Mouse (Mus musculus) liver, embryonic 11.5 days (tissue): Measurements from ENCODE around the gene Apoa5. TPM values are rescaled to one million over a fixed set of nuclear protein-coding genes. Genes with fewer than 3 reads are reported as not detected.

ENCODE experiments used
- ATAC-seq: fragments of 200-750 bp; cut with Nextera tagmentation; replicated peaks from 2 replicates; pipeline ENCODE4 v1.8.0; 2017; ENCODE audit warnings: moderate number of reproducible peaks, mild to moderate bottlenecking, moderate TSS enrichment, moderate library complexity; ENCODE audit not compliant: low FRiP score
- DNase-seq: peaks from one replicate; pipeline ENCODE4 v3.0.0-alpha.2; 2017; ENCODE audit warnings: low spot score
- H3K27ac ChIP-seq: fragments of 300-500 bp; sonication (generic); 2 replicates; pipeline ENCODE4 v1.5.1; 2014; ENCODE audit warnings: mild to moderate bottlenecking, low read depth, low read length, control low read depth
- H3K27me3 ChIP-seq: fragments of 300-500 bp; sonication (generic); replicated peaks from 2 replicates; pipeline ENCODE4 v1.6.1; 2014; ENCODE audit warnings: low read length, mixed read lengths; ENCODE audit not compliant: control insufficient read depth, insufficient read depth
- H3K36me3 ChIP-seq: fragments of 300-500 bp; sonication (generic); 2 replicates; pipeline ENCODE4 v1.6.1; 2014; ENCODE audit warnings: mild to moderate bottlenecking, low read length, moderate library complexity, mixed read lengths; ENCODE audit not compliant: control insufficient read depth, insufficient read depth
- H3K4me1 ChIP-seq: fragments of 300-500 bp; sonication (generic); replicated peaks from 2 replicates; pipeline ENCODE4 v1.6.1; 2014; ENCODE audit warnings: low read length, mixed read lengths; ENCODE audit not compliant: control insufficient read depth, insufficient read depth
- H3K4me2 ChIP-seq: fragments of 300-500 bp; sonication (generic); 2 replicates; pipeline ENCODE4 v1.6.1; 2014; ENCODE audit warnings: mild to moderate bottlenecking, control low read depth, moderate library complexity
- H3K4me3 ChIP-seq: fragments of 300-500 bp; sonication (generic); 2 replicates; pipeline ENCODE4 v1.5.1; 2014; ENCODE audit warnings: low read depth, low read length, control low read depth
- H3K9ac ChIP-seq: fragments of 300-500 bp; sonication (generic); 2 replicates; pipeline ENCODE4 v1.6.1; 2014; ENCODE audit warnings: low read depth, low read length, control low read depth
- H3K9me3 ChIP-seq: fragments of 300-500 bp; sonication (generic); 2 replicates; pipeline ENCODE4 v1.6.1; 2016; ENCODE audit warnings: low read length, inconsistent platforms, mixed read lengths; ENCODE audit not compliant: control insufficient read depth
- WGBS: fragments of 180-500 bp; shearing (Covaris S2); extraction: QIAGEN DNeasy Blood & Tissue Kit; methylation state at CpG from one replicate; pipeline ENCODE4 v1.1.7; 2014; 5-methylcytosine and 5-hydroxymethylcytosine counted together
- polyA plus RNA-seq: library from polyadenylated mRNA; unstranded; fragments of >200 nt; fragmentation: Nextera tagmentation; extraction: Ambion mirVana; gene quantifications from 2 replicates; pipeline ENCODE4 v1.2.1, GENCODE M21; 2014

Apoa5 gene
- polyA plus RNA-seq, 1 experiment from 2014 or later, result 0.21 TPM

DNA sequence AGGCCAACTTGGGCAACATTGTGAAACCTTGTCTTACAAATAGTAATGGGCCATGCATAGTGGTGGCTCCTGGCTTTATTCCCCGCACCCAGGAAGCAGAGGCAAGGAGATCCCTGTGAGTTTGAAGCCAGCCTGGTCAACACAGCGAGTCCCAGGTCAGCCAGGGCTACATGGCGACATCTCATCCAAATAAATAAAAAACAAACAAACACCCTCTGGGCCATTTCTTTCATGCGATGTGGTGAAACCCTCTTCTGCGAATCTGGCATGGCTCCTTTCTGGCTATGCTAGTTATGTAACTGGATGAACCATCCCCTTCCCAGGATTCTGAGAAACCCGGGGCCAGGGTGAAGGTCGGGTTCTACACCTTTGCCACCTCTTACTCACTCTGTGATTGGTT is 12.3 kb upstream of the Apoa5 start:
- 85% methylated on average over 7 of the region's 7 CpGs for WGBS
- no peak overlapping the region for H3K9ac ChIP-seq
- H3K9me3 ChIP-seq, result no peaks in the 10 kb centered on the region
- no peaks in the 10 kb centered on the region for H3K4me1 ChIP-seq
- H3K36me3 ChIP-seq, result no peaks in the 10 kb centered on the region
- no peak overlapping the region for H3K4me3 ChIP-seq
- no peak overlapping the region for H3K27ac ChIP-seq
- H3K27me3 ChIP-seq, result no peaks in the 10 kb centered on the region
- H3K4me2 ChIP-seq, result no peak overlapping the region
- no peak for DNase-seq
- ATAC-seq, result no peak

DNA sequence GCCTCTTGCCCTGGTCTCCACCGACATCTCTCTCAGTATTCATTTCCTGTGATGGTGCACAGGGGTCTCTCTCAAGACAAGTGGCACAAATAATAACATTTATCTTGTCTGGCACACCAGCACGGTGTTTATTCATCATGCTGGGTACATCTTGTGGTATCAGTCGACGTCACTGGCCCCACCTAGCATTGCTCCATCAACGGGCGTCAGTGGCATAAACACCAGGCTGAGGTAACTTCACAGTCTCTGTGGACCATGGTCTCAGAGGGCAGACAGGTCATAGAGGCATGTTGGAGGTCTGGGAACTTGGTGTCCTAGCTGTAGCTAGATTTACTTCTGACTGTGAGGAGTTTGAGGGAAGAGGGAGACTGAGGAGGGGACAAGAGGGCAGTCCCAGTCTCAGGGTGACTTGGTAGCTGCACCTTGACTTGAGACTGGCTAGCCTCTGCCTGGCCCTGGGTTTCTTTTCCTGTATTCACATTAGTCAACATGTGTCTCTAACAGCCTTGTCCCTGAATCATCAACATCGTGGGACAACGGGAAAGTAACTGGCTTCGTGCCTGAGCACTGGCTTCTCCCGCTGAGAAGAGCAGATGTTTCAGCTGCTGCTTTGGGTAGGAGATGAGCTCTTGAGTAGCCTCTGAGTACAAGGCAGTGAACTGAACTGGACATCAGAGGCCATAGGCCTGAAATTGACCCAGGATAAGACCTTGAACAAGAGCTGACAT is 11.6 kb upstream of the Apoa5 start:
- Histone ChIP-seq H3K36me3 (no peaks in the 10 kb centered on the region), H3K9me3 (no peaks in the 10 kb centered on the region), H3K9ac (no peak overlapping the region), H3K27me3 (no peaks in the 10 kb centered on the region), H3K4me3 (no peak overlapping the region), H3K27ac (no peak overlapping the region), H3K4me1 (no peaks in the 10 kb centered on the region), H3K4me2 (no peak overlapping the region)
- DNase-seq, result no peak
- WGBS, result 82% methylated on average over 10 of the region's 10 CpGs
- no peak for ATAC-seq

DNA sequence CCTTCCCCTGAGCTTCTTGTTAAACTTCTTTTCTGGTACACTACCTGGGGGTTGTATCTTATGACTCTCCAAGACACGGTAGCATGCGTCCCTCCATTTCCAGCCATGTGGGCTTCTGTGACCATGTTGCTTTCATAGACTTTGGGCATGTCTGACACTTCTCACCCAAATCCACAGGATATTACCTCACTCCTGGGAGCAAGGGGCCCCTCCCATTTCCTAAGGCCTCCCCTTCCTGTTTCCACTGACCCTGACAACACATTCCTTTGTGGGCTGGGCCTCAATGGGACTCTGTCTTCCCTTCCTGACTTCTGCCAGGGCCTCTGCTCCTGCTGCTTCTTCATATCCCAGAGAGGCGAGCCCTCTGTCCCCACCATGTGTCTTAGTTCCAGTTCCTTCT is 10.9 kb upstream of the Apoa5 start:
- Histone ChIP-seq H3K4me2 (no peak overlapping the region), H3K27me3 (no peaks in the 10 kb centered on the region), H3K9ac (no peak overlapping the region), H3K36me3 (no peaks in the 10 kb centered on the region), H3K27ac (no peak overlapping the region), H3K4me3 (no peak overlapping the region), H3K9me3 (no peaks in the 10 kb centered on the region), H3K4me1 (no peaks in the 10 kb centered on the region)
- ATAC-seq, result no peak
- WGBS, result 72% methylated on average over 3 of the region's 3 CpGs
- DNase-seq, result no peak

DNA sequence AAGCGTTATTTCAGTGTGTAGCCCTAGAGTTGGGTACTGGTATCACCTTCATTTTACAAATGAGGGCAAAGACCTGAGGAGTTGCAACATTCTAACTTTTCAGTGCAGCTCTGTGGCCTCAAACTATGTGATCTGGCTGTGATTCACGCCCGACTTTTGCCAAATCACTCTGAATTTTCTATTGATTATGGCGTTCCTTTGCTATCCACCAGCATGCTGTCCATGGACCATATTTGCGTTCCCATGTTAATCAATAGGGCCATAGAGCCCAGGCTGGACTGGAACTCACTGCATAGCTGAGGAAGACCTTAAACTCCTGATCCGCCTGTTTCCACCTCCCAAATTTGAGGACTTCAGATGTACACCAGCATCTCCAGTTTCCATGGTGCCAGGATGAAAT is 9.3 kb upstream of the Apoa5 start:
- Histone ChIP-seq H3K9me3 (no peaks in the 10 kb centered on the region), H3K27ac (no peak overlapping the region)
- no peak for ATAC-seq

DNA sequence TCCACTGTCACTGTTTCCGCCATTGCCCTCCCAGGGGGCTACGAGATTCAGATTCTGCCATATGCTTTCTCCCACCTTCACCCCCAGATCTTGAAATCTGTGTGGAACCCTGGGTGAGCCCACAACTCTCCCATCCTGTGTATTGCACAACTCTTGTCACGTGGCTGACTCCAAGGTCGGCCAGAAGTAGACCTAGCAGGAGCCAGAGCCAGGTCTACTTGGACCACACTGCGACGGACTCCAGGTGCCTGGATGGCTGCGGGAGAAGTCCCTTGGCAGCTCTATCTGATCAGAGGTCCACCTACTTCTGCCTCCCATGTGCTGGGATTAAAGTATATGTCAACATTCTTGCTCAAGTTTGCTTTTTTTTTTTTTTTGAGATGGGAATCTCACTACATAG is 7.3 kb upstream of the Apoa5 start:
- H3K9ac ChIP-seq, result no peak overlapping the region
- H3K4me2 ChIP-seq, result no peak overlapping the region
- H3K36me3 ChIP-seq, result no peaks in the 10 kb centered on the region
- ATAC-seq, result no peak
- no peaks in the 10 kb centered on the region for H3K9me3 ChIP-seq
- H3K4me1 ChIP-seq, result no peaks in the 10 kb centered on the region
- 78% methylated on average over 7 of the region's 7 CpGs for WGBS
- H3K27ac ChIP-seq, result no peak overlapping the region
- DNase-seq, result no peak
- no peak overlapping the region for H3K4me3 ChIP-seq
- no peaks in the 10 kb centered on the region for H3K27me3 ChIP-seq

More for the DNA sequence above, 9.3 kb upstream of the Apoa5 start:
- Histone ChIP-seq H3K27me3 (no peaks in the 10 kb centered on the region), H3K36me3 (no peaks in the 10 kb centered on the region), H3K4me1 (no peaks in the 10 kb centered on the region), H3K9ac (no peak overlapping the region), H3K4me2 (no peak overlapping the region), H3K4me3 (no peak overlapping the region)
- 85% methylated on average over 6 of the region's 6 CpGs for WGBS
- DNase-seq, result no peak

DNA sequence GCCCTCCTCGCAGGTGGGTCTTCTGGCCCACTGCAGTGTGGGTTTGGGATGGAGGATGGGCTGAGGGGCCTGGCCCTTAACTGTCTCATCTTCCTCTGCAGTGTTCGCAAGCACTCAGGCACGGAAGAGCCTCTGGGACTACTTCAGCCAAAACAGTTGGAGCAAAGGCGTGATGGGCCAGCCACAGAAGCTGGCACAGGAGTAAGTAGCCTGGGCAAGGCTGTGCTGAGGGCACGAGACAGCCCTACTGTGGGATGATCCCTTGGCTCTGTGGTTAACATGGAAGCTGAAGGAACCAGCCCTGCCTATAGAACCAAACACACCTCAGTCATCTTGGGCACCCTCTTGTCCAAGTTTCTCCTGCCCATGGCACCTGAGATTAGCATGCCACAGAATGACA is 692 bp downstream of the Apoa5 start:
- H3K9ac ChIP-seq, result no peak overlapping the region
- H3K4me3 ChIP-seq, result no peak overlapping the region
- no peaks in the 10 kb centered on the region for H3K9me3 ChIP-seq
- peaks cover 12% of the 10 kb centered on the region for H3K27me3 ChIP-seq
- H3K27ac ChIP-seq, result no peak overlapping the region
- WGBS, result 90% methylated on average over 5 of the region's 5 CpGs
- H3K4me1 ChIP-seq, result peaks cover 7% of the 10 kb centered on the region
- ATAC-seq, result no peak
- DNase-seq, result no peak
- no peaks in the 10 kb centered on the region for H3K36me3 ChIP-seq
- H3K4me2 ChIP-seq, result no peak overlapping the region

DNA sequence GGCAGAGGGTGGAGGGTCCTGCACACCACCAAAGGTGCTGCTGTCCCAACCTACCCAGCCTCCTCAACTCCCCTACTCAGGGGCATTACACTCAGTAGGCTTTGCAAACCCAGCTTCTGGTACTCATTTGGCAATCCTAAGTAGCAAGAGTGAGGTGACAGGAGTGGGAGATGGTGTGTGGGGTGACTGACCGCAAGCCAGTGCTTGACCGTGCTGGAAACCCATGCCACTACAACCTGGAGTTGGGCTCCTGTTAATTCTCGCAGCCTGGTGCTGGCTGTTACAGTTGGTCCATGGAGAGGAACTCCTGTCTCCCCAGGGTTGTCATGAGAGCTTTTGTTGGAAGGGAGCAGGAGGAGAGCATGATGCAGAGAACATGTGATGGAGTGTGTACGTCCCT is 2.3 kb downstream of the Apoa5 start:
- peaks cover 7% of the 10 kb centered on the region for H3K4me1 ChIP-seq
- no peak overlapping the region for H3K9ac ChIP-seq
- no peak overlapping the region for H3K4me3 ChIP-seq
- no peak for ATAC-seq
- no peak for DNase-seq
- WGBS, result 83% methylated on average over 4 of the region's 4 CpGs
- peaks cover 8% of the 10 kb centered on the region for H3K36me3 ChIP-seq
- peaks cover 12% of the 10 kb centered on the region for H3K27me3 ChIP-seq
- H3K4me2 ChIP-seq, result no peak overlapping the region
- H3K27ac ChIP-seq, result no peak overlapping the region
- H3K9me3 ChIP-seq, result no peaks in the 10 kb centered on the region

DNA sequence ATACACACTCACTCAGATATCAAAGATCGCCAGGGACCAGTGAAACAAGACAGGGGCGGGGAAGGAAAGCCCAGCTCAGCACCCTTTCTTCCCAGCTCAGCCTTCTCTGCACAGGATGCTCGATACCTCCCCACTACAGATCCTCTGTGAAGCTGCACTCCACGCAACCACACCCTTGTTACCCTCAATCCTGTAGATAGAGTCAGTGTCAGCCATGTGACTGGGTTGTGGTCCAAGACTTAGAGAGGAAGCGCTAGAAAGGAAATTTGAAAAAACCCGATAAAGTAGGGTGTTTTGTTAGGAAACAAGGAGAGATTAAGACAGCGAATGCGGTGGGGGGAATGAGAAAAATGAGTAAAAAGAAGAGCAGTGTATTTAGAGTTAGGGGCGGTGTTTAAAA is 3.6 kb downstream of the Apoa5 start:
- DNase-seq, result no peak
- H3K9me3 ChIP-seq, result no peaks in the 10 kb centered on the region
- 51% methylated on average over 9 of the region's 9 CpGs for WGBS
- H3K27me3 ChIP-seq, result peaks cover 12% of the 10 kb centered on the region
- ATAC-seq, result no peak
- peaks cover 19% of the 10 kb centered on the region for H3K36me3 ChIP-seq
- H3K27ac ChIP-seq, result peak overlapping the region; percentile 48; the same call in 1 of the 2 replicates
- H3K4me1 ChIP-seq, result peaks cover 7% of the 10 kb centered on the region
- peak overlapping the region; percentile 15 for H3K9ac ChIP-seq
- H3K4me2 ChIP-seq, result peak overlapping the region; percentile 76
- H3K4me3 ChIP-seq, result peak overlapping the region; percentile 93
